13 mouse cellular contexts compared by ENCODE assay signal in the genomic region with DNA sequence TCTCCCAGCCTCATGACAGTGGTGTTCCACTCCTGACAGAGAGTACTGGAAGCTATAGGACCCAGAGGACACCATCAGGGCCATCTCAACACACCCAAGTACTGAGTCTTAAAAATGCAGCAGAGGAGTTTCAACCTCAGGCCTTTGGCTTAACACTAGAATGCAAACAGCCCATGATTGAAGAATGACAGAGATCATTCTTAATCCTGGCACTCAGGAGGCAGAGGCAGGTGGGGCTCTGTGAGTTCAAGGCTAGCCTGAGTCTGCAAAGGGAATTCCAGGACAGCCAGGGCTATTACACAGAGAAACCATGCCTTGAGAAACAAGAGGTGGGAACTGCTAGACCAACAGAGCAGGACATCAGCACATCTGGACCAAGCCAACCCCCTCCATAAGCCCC. TPM values are rescaled to one million over a fixed set of nuclear protein-coding genes. Genes with fewer than 3 reads are reported as not detected.
DNase-seq lines count a peak whose midpoint lies in the region; ATAC-seq and TF ChIP-seq lines count a peak whose summit lies in the region.
"Had no signal": no experiment of that assay in that cellular context is flagged by ENCODE, and none has a peak within 500 bp of the region (broad histone marks: within the 10 kb centered on the region; RNA-seq: fewer than 3 reads in every experiment).

No protein-coding gene starts in this region.

- H3K9ac ChIP-seq in heart, postnatal 0 days (replicated peaks; ENCODE audit: low read depth, low read length): no peak overlapping the region
- no peak overlapping the region for H3K9ac ChIP-seq in lung, postnatal 0 days (replicated peaks; ENCODE audit: low read depth)
- no peak overlapping the region for H3K9ac ChIP-seq in hindbrain, embryonic 15.5 days
- H3K9ac ChIP-seq in stomach, embryonic 14.5 days (replicated peaks; ENCODE audit: low read depth, low read length): no peak overlapping the region
- H3K9ac ChIP-seq: liver, postnatal 0 days had no signal

- no peak overlapping the region for H3K4me3 ChIP-seq in heart, postnatal 0 days (ENCODE audit: low read depth, low read length)
- H3K4me3 ChIP-seq in lung, postnatal 0 days (ENCODE audit: low read depth, low read length): no peak overlapping the region
- no peak overlapping the region for H3K4me3 ChIP-seq in hindbrain, embryonic 15.5 days
- no peak overlapping the region for H3K4me3 ChIP-seq in stomach, embryonic 14.5 days (ENCODE audit: low read depth, low read length)

- TF ChIP-seq EP300 in heart, postnatal 0 days (IDR thresholded peaks at IDR 0.05; ENCODE audit: low read depth): no peak
- no peak for TF ChIP-seq EP300 in lung, postnatal 0 days (IDR thresholded peaks at IDR 0.05)

- peak overlapping the region; percentile 75 for H3K27ac ChIP-seq in heart, postnatal 0 days (ENCODE audit: low read depth)
- H3K27ac ChIP-seq in lung, postnatal 0 days (ENCODE audit: low read length): peak overlapping the region; percentile 34
- H3K27ac ChIP-seq in hindbrain, embryonic 15.5 days (replicated peaks): peak overlapping the region; percentile 62
- H3K27ac ChIP-seq in stomach, embryonic 14.5 days (ENCODE audit: low read length): peak overlapping the region; percentile 48; the same call in 1 of the 2 replicates

- TF ChIP-seq CTCF in heart, postnatal 0 days (IDR thresholded peaks at IDR 0.05; ENCODE audit: low read depth): no peak
- TF ChIP-seq CTCF in lung, postnatal 0 days (IDR thresholded peaks at IDR 0.05): no peak

- H3K9me3 ChIP-seq in heart, postnatal 0 days (replicated peaks; ENCODE audit: control insufficient read depth, low read length): no peaks in the 10 kb centered on the region
- no peaks in the 10 kb centered on the region for H3K9me3 ChIP-seq in lung, postnatal 0 days (ENCODE audit: low read length)
- no peaks in the 10 kb centered on the region for H3K9me3 ChIP-seq in hindbrain, embryonic 15.5 days
- no peaks in the 10 kb centered on the region for H3K9me3 ChIP-seq in stomach, embryonic 14.5 days (ENCODE audit: control insufficient read depth, low read depth, low read length)

- peaks cover 18% of the 10 kb centered on the region for H3K4me1 ChIP-seq in heart, postnatal 0 days (ENCODE audit: control insufficient read depth, insufficient read depth)
- H3K4me1 ChIP-seq in lung, postnatal 0 days (ENCODE audit: insufficient read depth, low read depth, low read length): no peaks in the 10 kb centered on the region
- peaks cover 26% of the 10 kb centered on the region for H3K4me1 ChIP-seq in hindbrain, embryonic 15.5 days (replicated peaks)
- no peaks in the 10 kb centered on the region; the same call in 1 of the 2 replicates for H3K4me1 ChIP-seq in stomach, embryonic 14.5 days (ENCODE audit: control insufficient read depth, insufficient read depth, low read length)

- no peaks in the 10 kb centered on the region for H3K36me3 ChIP-seq in heart, postnatal 0 days (replicated peaks; ENCODE audit: control insufficient read depth, insufficient read depth, low read length)
- H3K36me3 ChIP-seq in lung, postnatal 0 days (ENCODE audit: insufficient read depth, low read length): no peaks in the 10 kb centered on the region
- no peaks in the 10 kb centered on the region for H3K36me3 ChIP-seq in hindbrain, embryonic 15.5 days
- no peaks in the 10 kb centered on the region for H3K36me3 ChIP-seq in stomach, embryonic 14.5 days (ENCODE audit: control insufficient read depth, insufficient read depth, low read length)

- no peaks in the 10 kb centered on the region for H3K27me3 ChIP-seq in heart, postnatal 0 days (ENCODE audit: control insufficient read depth, insufficient read depth, low read length)
- H3K27me3 ChIP-seq in lung, postnatal 0 days (replicated peaks; ENCODE audit: insufficient read depth, low read length): no peaks in the 10 kb centered on the region
- no peaks in the 10 kb centered on the region for H3K27me3 ChIP-seq in hindbrain, embryonic 15.5 days
- no peaks in the 10 kb centered on the region for H3K27me3 ChIP-seq in stomach, embryonic 14.5 days (ENCODE audit: control insufficient read depth, insufficient read depth, low read length)

- intact Hi-C loops in heart, postnatal 25 days (cut with DNase I): loop anchor here (2.0 to 10.0 kb wide), 3 partner anchors 283 to 645 kb away; a partner anchor contains a TSS

- no peak for DNase-seq in heart, postnatal 0 days (ENCODE audit: low spot score)
- no peak for DNase-seq in heart, postnatal 25 days (ENCODE audit: low spot score)
- DNase-seq in lung, postnatal 0 days (ENCODE audit: low spot score): no peak
- no peak for DNase-seq in lung, postnatal 10 days
- DNase-seq in adrenal gland, postnatal 25 days: no peak
- DNase-seq in layer of hippocampus, adult 9-10 months (ENCODE audit: low spot score): no peak
- DNase-seq: liver, postnatal 0 days had no signal

- no peak for ATAC-seq in heart, postnatal 0 days (ENCODE audit: insufficient read depth, low read depth)
- ATAC-seq in lung, postnatal 0 days: no peak
- no peak for ATAC-seq in hindbrain, embryonic 15.5 days (ENCODE audit: low FRiP score, low read depth)
- no peak for ATAC-seq in stomach, embryonic 14.5 days (ENCODE audit: insufficient number of reproducible peaks, insufficient read depth, low FRiP score, low read depth)
- ATAC-seq: liver, postnatal 0 days had no signal

- H3K4me2 ChIP-seq in heart, postnatal 0 days (ENCODE audit: low read depth, low read length): no peak overlapping the region
- no peak overlapping the region for H3K4me2 ChIP-seq in lung, postnatal 0 days (replicated peaks; ENCODE audit: low read depth, low read length)
- no peak overlapping the region for H3K4me2 ChIP-seq in hindbrain, embryonic 15.5 days
- no peak overlapping the region for H3K4me2 ChIP-seq in stomach, embryonic 14.5 days (replicated peaks; ENCODE audit: low read depth, low read length)

RNA-seq across cellular contexts. Expression of a gene that starts 35.6 kb away (rescaled TPM):
- total RNA-seq in heart, postnatal 0 days (2014; rRNA removed; ENCODE audit: low replicate concordance): not detected in 2 replicates
- not detected in 2 replicates for polyA plus RNA-seq in heart, postnatal 0 days (2015; fragmentation: Nextera tagmentation; extraction: Ambion mirVana)
- not detected for total RNA-seq in heart, postnatal 25 days (2021)
- polyA plus RNA-seq in lung, postnatal 0 days (2015; fragmentation: Nextera tagmentation; extraction: Ambion mirVana): not detected in 2 replicates
- polyA plus RNA-seq in hindbrain, embryonic 15.5 days (2015; fragmentation: Nextera tagmentation; extraction: Ambion mirVana): not detected in 2 replicates
- polyA plus RNA-seq in stomach, embryonic 14.5 days (2014; fragmentation: Nextera tagmentation; extraction: Ambion mirVana): not detected in 2 replicates
- total RNA-seq in adrenal gland, postnatal 25 days (2021): not detected in 2 replicates
- total RNA-seq: CH12.LX; common myeloid progenitor, adult 5-6 weeks had no signal
- polyA plus RNA-seq: frontal cortex, adult 2 months; liver, postnatal 0 days; neural tube, embryonic 11.5 days had no signal

RNA-seq across cellular contexts. Expression of a gene that starts 43.6 kb away (rescaled TPM):
- 2.2 and 4.4 TPM in 2 replicates for total RNA-seq in heart, postnatal 0 days (2014; rRNA removed; ENCODE audit: low replicate concordance)
- polyA plus RNA-seq in heart, postnatal 0 days (2015; fragmentation: Nextera tagmentation; extraction: Ambion mirVana): 4.4 and 4.7 TPM in 2 replicates
- total RNA-seq in heart, postnatal 25 days (2021): 1 to 10 TPM; 3.4 to 3.5 TPM
- 4.2 and 5.2 TPM in 2 replicates for polyA plus RNA-seq in lung, postnatal 0 days (2015; fragmentation: Nextera tagmentation; extraction: Ambion mirVana)
- polyA plus RNA-seq in hindbrain, embryonic 15.5 days (2015; fragmentation: Nextera tagmentation; extraction: Ambion mirVana): 11.4 and 12.0 TPM in 2 replicates
- 8.7 and 10.2 TPM in 2 replicates for polyA plus RNA-seq in stomach, embryonic 14.5 days (2014; fragmentation: Nextera tagmentation; extraction: Ambion mirVana)
- 2.1 and 3.8 TPM in 2 replicates for total RNA-seq in adrenal gland, postnatal 25 days (2021)
